Mouse (Mus musculus) G1E (cell line): ENCODE results near the gene Gak.

ENCODE experiments used
- CTCF ChIP-seq: IDR thresholded peaks from 2 replicates; pipeline ENCODE4 v1.5.1; 2012; ENCODE audit warnings: low read depth, low read length, inconsistent platforms, mixed read lengths
- GATA1 ChIP-seq: IDR thresholded peaks from 2 replicates; pipeline ENCODE4 v1.6.1; 2012; ENCODE audit warnings: borderline replicate concordance, low read length, inconsistent platforms, mixed read lengths
- POLR2AphosphoS5 ChIP-seq: IDR thresholded peaks from 2 replicates; pipeline ENCODE4 v1.6.1; 2012; ENCODE audit warnings: low read depth, low read length, inconsistent platforms; ENCODE audit not compliant: insufficient replicate concordance

GRCm38 (mm10) chr5:108521896-108522295 lies 107.7 kb downstream of the Gak start:
- TF ChIP-seq CTCF (no peak), POLR2AphosphoS5 (no peak), GATA1 (no peak)
